Mouse (Mus musculus): ENCODE results near the gene Taf10. TPM values are rescaled to one million over a fixed set of nuclear protein-coding genes. Genes with fewer than 3 reads are reported as not detected.

Gene Taf10
- total RNA-seq (2015; ENCODE audit: low replicate concordance) (71.5 and 113 TPM in 2 replicates), total RNA-seq (2017; ENCODE audit: low replicate concordance) (44.5 and 58.7 TPM in 2 replicates)

GRCm38 (mm10) chr7:105743926-105744590, at the start of gene Taf10:
TSS of gene Taf10 (minus strand) at chr7:105744361.
- peak; percentile 98 for ATAC-seq (replicated peaks; ENCODE audit: low FRiP score, poor library complexity, severe bottlenecking)

DNA sequence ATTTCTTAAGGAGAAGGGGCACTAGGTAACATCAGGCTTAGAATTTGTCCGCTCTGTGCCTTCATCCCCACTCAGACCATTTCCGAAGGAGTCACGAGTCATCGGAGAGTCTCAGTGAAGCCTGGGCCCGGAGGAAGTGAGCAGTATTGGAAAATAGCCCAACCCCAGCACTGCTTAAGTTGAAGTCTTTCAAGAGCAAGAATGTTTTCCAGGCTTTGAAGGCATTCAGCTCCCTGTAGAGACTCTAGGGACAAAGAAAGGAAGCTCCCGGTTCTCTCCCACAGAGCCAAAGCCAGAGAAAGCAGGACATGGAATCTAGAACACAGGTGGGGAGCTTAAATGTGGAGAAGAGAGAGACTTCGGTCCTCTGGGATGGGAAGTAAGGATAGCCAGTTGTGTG, 49.5 kb upstream of the Taf10 start:
- ATAC-seq (replicated peaks; ENCODE audit: low FRiP score, poor library complexity, severe bottlenecking): no peak

GRCm38 (mm10) chr7:105791147-105791546, 47.0 kb upstream of the Taf10 start:
- ATAC-seq (replicated peaks; ENCODE audit: low FRiP score, poor library complexity, severe bottlenecking): no peak

GRCm38 (mm10) chr7:105787285-105788140, 43.4 kb upstream of the Taf10 start, which contains the start of gene Dchs1:
TSS of gene Dchs1 (minus strand) at chr7:105787654.
- ATAC-seq (replicated peaks; ENCODE audit: low FRiP score, poor library complexity, severe bottlenecking): no peak

DNA sequence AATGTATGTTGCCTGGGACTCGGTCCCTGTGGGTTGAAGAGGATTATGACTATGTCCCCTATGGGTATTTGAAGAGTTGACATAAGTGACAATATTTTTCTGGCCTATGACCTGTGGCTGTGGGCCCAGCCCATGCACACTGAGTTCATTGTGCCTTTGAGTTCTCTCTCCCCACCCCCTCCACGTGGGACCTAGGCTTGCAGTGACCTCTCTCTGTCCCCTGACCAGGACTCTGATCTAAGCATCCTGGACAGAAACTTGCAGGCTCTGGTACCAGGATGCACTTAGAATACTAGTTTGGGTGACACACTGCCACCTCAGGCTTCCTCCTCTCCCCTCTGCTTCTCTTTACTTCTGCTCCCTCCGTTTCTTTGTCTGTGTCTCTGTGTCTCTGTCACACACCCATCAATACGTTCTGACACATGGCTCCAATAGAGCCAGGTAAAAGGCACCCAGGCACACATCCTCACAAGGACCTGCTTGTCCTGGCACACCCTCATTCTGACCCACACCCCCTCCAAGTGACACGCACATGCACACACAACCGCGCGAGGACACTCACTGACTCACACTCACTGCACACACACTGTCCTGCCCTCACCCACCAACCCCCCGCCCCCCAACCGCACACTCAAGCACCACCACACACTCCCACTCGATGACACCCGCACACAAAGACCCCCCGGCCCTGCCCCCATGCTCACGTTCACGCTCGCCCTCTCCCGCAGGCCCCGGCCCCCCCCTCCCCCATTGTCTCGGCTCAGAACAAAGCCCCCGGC, 42.5 kb upstream of the Taf10 start:
- ATAC-seq (replicated peaks; ENCODE audit: low FRiP score, poor library complexity, severe bottlenecking): no peak

GRCm38 (mm10) chr7:105784556-105784955, 40.4 kb upstream of the Taf10 start:
- no peak for ATAC-seq (replicated peaks; ENCODE audit: low FRiP score, poor library complexity, severe bottlenecking)

- ATAC-seq (replicated peaks; ENCODE audit: low FRiP score, poor library complexity, severe bottlenecking): no peak
Observed at GRCm38 (mm10) chr7:105783861-105784260, 39.7 kb upstream of the Taf10 start.

GRCm38 (mm10) chr7:105778553-105779265, 34.5 kb upstream of the Taf10 start:
- no peak for ATAC-seq (replicated peaks; ENCODE audit: low FRiP score, poor library complexity, severe bottlenecking)

DNA sequence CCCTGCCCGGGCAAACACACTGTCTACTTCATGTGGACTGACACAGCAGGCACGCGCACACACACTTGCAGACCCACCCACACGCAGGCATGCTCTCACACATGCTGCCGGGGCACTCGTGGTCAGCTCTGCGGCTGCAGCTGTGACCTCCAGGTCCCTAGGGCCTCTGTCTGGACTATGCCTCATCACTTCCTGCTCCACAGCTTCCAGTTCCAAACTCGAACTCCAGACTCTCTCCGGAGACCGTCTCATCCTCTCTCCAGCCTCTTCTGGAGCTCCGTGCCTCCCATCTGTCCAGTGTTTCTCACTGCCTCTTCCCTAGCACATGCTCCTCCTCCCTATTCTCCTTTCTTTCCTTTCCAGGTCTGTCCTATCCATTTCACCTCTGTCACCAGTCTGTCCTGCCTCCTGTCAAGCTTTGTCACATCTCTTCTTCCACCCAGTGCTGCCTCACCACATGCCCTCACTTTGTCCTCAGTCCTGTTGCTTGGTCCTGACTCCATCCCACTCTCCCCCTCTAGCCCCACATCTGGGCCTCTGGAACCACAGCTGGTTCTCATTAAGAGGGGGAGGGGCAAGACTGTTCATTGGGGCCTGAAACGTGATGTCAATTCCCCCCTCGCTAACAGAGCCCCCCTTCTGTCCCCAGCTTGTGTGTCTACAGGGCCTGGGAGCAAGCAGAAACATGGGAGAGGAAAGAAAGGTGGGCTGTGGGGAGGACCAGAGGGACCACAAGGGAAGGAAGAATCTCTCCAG, 33.8 kb upstream of the Taf10 start:
- ATAC-seq (replicated peaks; ENCODE audit: low FRiP score, poor library complexity, severe bottlenecking): no peak

GRCm38 (mm10) chr7:105777316-105777715, 33.2 kb upstream of the Taf10 start:
- no peak for ATAC-seq (replicated peaks; ENCODE audit: low FRiP score, poor library complexity, severe bottlenecking)

DNA sequence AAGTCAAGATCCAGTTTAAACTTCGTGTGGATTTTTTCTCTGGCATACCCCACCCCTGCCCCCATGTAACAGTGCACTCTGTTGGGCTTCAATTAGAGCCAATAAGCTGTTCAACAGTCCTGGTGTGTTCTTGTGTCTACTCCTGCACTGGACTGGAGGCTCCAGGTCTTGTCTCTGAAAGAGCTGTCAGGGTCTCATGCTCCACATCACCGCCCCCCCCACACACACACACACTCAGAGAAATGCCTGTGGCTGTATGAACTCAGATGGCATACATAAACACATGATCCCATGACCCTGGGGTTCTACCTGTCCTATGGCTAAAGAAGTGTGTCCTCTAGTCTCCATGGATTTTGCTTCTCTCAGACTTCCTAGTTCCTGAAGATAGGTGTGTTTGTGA, 31.9 kb upstream of the Taf10 start:
- ATAC-seq (replicated peaks; ENCODE audit: low FRiP score, poor library complexity, severe bottlenecking): no peak

DNA sequence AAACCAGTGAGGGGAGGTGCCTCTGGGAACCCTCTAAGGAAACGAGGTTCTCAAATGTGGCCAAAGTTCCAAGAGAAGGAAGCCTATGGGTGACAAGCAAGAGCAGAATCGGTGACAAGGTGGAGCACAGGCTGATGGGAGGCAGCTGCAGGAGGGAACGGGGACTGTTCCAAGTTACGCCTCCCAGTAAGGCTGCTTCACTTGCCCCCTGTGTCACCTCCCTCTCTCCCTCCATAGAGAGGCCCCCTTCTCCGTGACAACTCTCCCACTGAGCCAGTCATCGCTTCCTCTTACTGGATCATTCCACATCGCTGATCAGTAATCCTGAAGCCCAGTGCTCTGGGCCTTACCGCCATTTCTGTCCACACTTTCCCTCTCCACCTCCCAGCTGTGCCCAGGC, 30.5 kb upstream of the Taf10 start:
- ATAC-seq (replicated peaks; ENCODE audit: low FRiP score, poor library complexity, severe bottlenecking): no peak

DNA sequence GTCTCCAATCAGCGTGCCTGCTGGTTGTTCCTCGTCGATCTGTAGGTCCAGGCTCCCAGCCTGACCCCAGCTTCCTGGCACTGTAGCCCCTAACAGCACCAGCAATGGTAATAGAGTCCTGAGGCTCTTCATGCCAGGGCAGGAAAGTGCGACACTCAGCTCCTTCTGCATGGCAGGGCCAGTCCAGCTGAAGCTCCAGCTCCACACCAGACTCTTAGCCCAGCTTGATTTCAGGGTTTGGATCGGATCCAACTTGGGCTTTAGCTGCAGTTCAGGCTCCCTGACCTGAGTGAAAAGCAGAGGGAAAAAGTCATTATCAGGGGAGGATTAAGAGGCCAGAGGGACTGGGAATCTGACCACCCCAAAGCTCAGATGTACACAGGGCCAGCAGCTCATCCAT, 28.9 kb upstream of the Taf10 start:
- no peak for ATAC-seq (replicated peaks; ENCODE audit: low FRiP score, poor library complexity, severe bottlenecking)

GRCm38 (mm10) chr7:105772331-105772730, 28.2 kb upstream of the Taf10 start:
- no peak for ATAC-seq (replicated peaks; ENCODE audit: low FRiP score, poor library complexity, severe bottlenecking)

GRCm38 (mm10) chr7:105769959-105770358, 25.8 kb upstream of the Taf10 start:
- no peak for ATAC-seq (replicated peaks; ENCODE audit: low FRiP score, poor library complexity, severe bottlenecking)

GRCm38 (mm10) chr7:105767729-105768165, 23.6 kb upstream of the Taf10 start:
- no peak for ATAC-seq (replicated peaks; ENCODE audit: low FRiP score, poor library complexity, severe bottlenecking)

- no peak for ATAC-seq (replicated peaks; ENCODE audit: low FRiP score, poor library complexity, severe bottlenecking)
Observed at GRCm38 (mm10) chr7:105764331-105764730, 20.2 kb upstream of the Taf10 start.

DNA sequence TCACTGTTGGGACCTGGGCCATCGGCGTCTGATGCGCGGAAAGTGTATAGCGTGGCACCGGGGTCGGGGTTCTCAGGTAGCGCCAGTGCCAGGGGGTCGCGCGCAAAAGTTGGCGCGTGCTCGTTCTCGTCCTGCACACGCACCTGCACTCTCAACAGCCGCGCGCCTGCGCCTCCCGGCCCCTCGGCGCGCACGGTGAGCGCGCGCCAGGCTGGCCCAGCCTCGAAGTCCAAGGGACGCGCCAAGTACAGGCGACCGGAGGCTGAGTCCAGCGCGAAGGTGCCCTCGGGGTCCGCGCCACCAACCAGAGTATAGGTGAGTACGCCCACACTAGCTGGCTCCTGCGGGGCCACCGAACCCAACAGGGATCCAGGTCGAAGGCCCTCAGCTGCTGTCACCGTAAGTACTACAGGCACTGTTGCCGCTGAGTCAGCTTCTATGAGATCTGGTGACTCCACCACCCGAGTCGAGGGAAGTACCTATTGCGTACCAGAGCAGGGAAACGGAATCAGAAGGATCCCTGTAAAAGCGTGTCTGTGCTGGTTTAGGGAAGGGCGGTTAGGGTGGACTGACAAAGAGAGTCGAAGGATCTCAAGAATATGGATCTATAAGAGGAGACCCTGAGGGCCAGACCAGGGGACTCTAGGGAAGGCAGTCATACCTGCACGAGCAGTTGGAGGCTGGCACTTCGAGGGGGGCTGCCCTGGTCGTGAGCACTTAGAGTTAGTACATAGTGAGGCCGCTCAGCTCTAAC, 18.5 kb upstream of the Taf10 start:
- ATAC-seq (replicated peaks; ENCODE audit: low FRiP score, poor library complexity, severe bottlenecking): no peak

Data from erythroblast, adult 5-6 weeks (primary cell).